Mouse (Mus musculus): Measurements from ENCODE around the gene F3. TPM values are rescaled to one million over a fixed set of nuclear protein-coding genes. Genes with fewer than 3 reads are reported as not detected.
"Not testable (repeated sequence)": the region's sequence is repeated elsewhere in the genome, so short reads cannot be mapped to it uniquely, and the experiment has no call there.

F3 gene
- polyA plus RNA-seq, 1 experiment from 2014 or later: 0.48 TPM

DNA sequence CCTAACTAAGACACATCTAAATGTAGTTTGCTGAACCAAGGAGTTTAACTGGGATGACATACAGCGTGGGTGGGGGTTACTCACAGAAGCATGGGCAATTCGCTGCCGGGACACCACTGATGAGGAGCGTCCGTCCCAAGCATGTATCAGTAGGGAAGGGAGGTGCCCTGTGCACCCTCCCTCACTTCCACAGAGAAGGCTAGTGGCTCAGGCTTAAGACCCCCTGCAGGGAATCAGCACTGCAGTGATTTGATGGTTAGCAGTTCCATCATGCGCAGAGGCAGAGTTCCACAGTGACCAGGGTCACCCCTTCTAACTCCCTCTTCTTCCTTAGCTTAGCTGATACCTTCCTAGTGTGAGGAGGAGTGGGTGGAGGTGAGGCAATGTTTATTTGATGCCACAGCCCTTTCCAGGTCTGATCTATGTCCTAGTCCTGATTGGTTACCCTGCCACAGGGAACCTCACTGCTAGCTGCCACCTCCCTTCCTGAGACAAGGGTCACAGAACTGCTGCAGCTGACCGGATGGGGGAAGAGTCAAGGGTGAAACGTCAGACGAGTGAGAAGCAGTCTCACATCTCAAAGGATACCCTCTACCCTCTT is 15.5 kb downstream of the F3 start:
- peak; percentile 31; the same call in 1 of the 2 replicates for ATAC-seq (ENCODE audit: insufficient read depth)
- H3K4me1 ChIP-seq (replicated peaks): 0 out of 2 replicates have a peak, but pooled peaks cover 14% of the 10 kb centered on the region
- H3K27ac ChIP-seq (replicated peaks): no peak overlapping the region
- no peaks in the 10 kb centered on the region for H3K36me3 ChIP-seq (replicated peaks)
- no peaks in the 10 kb centered on the region for H3K9me3 ChIP-seq (replicated peaks)
- no peak overlapping the region for H3K9ac ChIP-seq
- H3K4me3 ChIP-seq (replicated peaks): no peak overlapping the region
- 55% methylated on average over 9 of the region's 9 CpGs for WGBS (ENCODE audit: insufficient replicate concordance)
- H3K4me2 ChIP-seq: no peak overlapping the region
- no peaks in the 10 kb centered on the region for H3K27me3 ChIP-seq

DNA sequence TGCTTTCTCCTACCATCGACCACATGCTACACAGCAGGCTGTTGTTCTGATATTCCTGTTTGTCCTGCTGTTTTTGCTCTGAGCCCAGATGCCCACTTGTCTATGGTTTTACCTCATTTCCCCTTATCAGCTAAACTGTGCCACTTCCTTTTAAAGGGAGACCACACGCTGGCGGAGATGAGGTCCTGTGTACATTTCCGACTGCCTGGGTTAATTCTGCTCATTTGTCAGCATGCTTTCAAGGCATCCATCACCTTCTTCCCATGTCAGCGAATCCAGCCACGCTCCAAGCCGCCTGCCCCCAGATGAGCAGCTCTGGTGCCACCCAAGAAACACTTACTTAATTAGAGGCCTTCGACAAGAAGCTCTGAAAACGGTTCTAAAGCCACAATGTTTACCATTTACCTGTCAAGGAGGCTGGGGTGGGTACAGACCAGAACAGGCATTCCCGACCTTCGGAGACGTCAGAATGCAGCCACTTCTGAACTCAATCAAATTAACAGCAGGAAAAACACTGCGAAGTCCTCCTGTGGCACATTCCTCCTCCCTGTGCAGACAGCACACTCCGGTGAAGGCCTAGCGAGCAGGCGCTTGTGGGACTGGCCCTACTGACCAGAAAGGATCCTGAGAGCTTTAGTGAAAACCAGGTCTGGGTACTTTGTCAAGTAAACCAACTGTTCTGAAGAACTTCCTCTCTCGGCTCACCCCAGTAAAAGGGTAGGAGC is 16.3 kb downstream of the F3 start:
- no peaks in the 10 kb centered on the region for H3K27me3 ChIP-seq
- no peaks in the 10 kb centered on the region for H3K9me3 ChIP-seq (replicated peaks)
- H3K9ac ChIP-seq: no peak overlapping the region
- no peak for ATAC-seq (ENCODE audit: insufficient read depth)
- H3K4me2 ChIP-seq: no peak overlapping the region
- no peak overlapping the region for H3K27ac ChIP-seq (replicated peaks)
- no peak overlapping the region for H3K4me3 ChIP-seq (replicated peaks)
- H3K36me3 ChIP-seq (replicated peaks): no peaks in the 10 kb centered on the region
- H3K4me1 ChIP-seq (replicated peaks): 0 out of 2 replicates have a peak, but pooled peaks cover 14% of the 10 kb centered on the region
- 22% methylated on average over 17 of the region's 17 CpGs for WGBS (ENCODE audit: insufficient replicate concordance)

- 69% methylated on average over 4 of the region's 4 CpGs for WGBS (ENCODE audit: insufficient replicate concordance)
- H3K27ac ChIP-seq (replicated peaks); H3K36me3 ChIP-seq (replicated peaks); H3K9ac ChIP-seq; H3K4me3 ChIP-seq (replicated peaks); H3K9me3 ChIP-seq (replicated peaks); H3K27me3 ChIP-seq; H3K4me2 ChIP-seq; ATAC-seq (ENCODE audit: insufficient read depth): not testable (repeated sequence)
- H3K4me1 ChIP-seq (replicated peaks): 0 out of 2 replicates have a peak, but pooled peaks cover 10% of the 10 kb centered on the region
Measured at GRCm38 (mm10) chr3:121741186-121741848, 18.0 kb downstream of the F3 start.

- not testable (repeated sequence) for H3K4me2 ChIP-seq; H3K36me3 ChIP-seq (replicated peaks); H3K27me3 ChIP-seq; H3K4me3 ChIP-seq (replicated peaks); H3K4me1 ChIP-seq (replicated peaks); H3K9ac ChIP-seq; ATAC-seq (ENCODE audit: insufficient read depth); H3K9me3 ChIP-seq (replicated peaks); H3K27ac ChIP-seq (replicated peaks)
- WGBS (ENCODE audit: insufficient replicate concordance): 64% methylated on average over 10 of the region's 10 CpGs
Measured at GRCm38 (mm10) chr3:121754319-121755090, 31.2 kb downstream of the F3 start.

- ATAC-seq (ENCODE audit: insufficient read depth): no peak
- Histone ChIP-seq H3K9me3 (replicated peaks) (no peaks in the 10 kb centered on the region), H3K27ac (replicated peaks) (no peak overlapping the region), H3K9ac (no peak overlapping the region), H3K4me1 (replicated peaks) (no peaks in the 10 kb centered on the region), H3K27me3 (no peaks in the 10 kb centered on the region), H3K4me2 (no peak overlapping the region), H3K4me3 (replicated peaks) (no peak overlapping the region), H3K36me3 (replicated peaks) (0 out of 2 replicates have a peak, but pooled peaks cover 2% of the 10 kb centered on the region)
- 9% methylated on average over 3 of the region's 3 CpGs for WGBS (ENCODE audit: insufficient replicate concordance)
Measured at GRCm38 (mm10) chr3:121755152-121755551, 31.8 kb downstream of the F3 start.

- Histone ChIP-seq H3K4me3 (replicated peaks) (no peak overlapping the region), H3K9ac (no peak overlapping the region), H3K4me1 (replicated peaks) (no peaks in the 10 kb centered on the region), H3K27me3 (no peaks in the 10 kb centered on the region), H3K27ac (replicated peaks) (no peak overlapping the region), H3K4me2 (no peak overlapping the region), H3K36me3 (replicated peaks) (peaks cover 7% of the 10 kb centered on the region; the same call in 1 of the 2 replicates), H3K9me3 (replicated peaks) (no peaks in the 10 kb centered on the region)
- no peak for ATAC-seq (ENCODE audit: insufficient read depth)
- 46% methylated on average over 7 of the region's 7 CpGs for whole genome bisulfite sequencing (ENCODE audit: insufficient replicate concordance)
Measured at GRCm38 (mm10) chr3:121758373-121758772, 35.0 kb downstream of the F3 start.

DNA sequence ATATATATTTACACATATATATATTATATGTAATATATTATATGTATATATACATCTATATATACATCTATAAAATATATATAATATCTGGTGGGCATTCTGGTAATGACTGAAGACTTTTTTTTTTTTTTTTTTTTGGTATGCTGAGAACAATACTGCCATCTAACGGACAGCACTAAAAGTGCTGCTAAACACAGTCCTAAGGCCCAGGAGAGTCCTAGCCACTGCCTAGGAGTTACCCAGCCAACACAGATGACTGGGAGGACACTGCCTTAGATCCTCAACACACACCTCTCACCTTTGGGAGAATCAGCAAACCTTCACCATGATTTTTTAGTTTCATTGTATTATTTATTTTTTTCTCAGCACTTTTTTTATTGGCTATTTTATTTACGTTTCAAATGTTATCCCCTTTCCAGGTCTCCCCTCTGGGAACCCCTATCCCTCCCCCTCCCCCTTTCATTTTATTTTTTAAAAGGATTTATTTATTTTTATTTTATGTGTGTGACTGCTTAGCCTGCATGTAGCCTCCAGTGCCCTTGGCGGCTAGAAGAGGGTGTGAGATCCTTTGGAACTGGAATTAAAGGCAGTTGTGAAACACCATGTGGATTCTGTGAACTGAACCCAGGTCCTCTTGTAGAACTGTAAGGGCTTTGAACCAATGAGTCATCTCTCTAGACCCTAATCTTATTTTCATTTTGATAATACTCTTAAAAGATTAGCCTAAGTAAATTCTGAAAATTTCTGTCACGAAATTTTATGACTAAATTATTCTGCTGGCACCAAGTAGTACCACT is 38.9 kb downstream of the F3 start:
- no peaks in the 10 kb centered on the region for H3K27me3 ChIP-seq

GRCm38 (mm10) chr3:121766048-121766447 is 42.7 kb downstream of the F3 start:
- Histone ChIP-seq H3K4me1 (replicated peaks) (no peaks in the 10 kb centered on the region), H3K27me3 (no peaks in the 10 kb centered on the region), H3K4me2 (no peak overlapping the region), H3K9ac (no peak overlapping the region), H3K36me3 (replicated peaks) (peaks cover 52% of the 10 kb centered on the region), H3K9me3 (replicated peaks) (no peaks in the 10 kb centered on the region), H3K4me3 (replicated peaks) (no peak overlapping the region), H3K27ac (replicated peaks) (no peak overlapping the region)
- no peak for ATAC-seq (ENCODE audit: insufficient read depth)

More for the DNA sequence above, 38.9 kb downstream of the F3 start:
- no peaks in the 10 kb centered on the region for H3K4me1 ChIP-seq (replicated peaks)
- no peak overlapping the region for H3K4me3 ChIP-seq (replicated peaks)
- no peaks in the 10 kb centered on the region for H3K9me3 ChIP-seq (replicated peaks)
- ATAC-seq (ENCODE audit: insufficient read depth): no peak
- H3K27ac ChIP-seq (replicated peaks): no peak overlapping the region
- no peak overlapping the region for H3K9ac ChIP-seq
- peaks cover 26% of the 10 kb centered on the region for H3K36me3 ChIP-seq (replicated peaks)
- H3K4me2 ChIP-seq: no peak overlapping the region
- WGBS (ENCODE audit: insufficient replicate concordance): 56% methylated on average over 4 of the region's 4 CpGs

- H3K4me2 ChIP-seq: no peak overlapping the region
- no peaks in the 10 kb centered on the region for H3K27me3 ChIP-seq
- WGBS (ENCODE audit: insufficient replicate concordance): 35% methylated on average over 5 of the region's 5 CpGs
- no peak for ATAC-seq (ENCODE audit: insufficient read depth)
- no peak overlapping the region for H3K27ac ChIP-seq (replicated peaks)
- no peak overlapping the region for H3K9ac ChIP-seq
- H3K4me3 ChIP-seq (replicated peaks): no peak overlapping the region
- peaks cover 56% of the 10 kb centered on the region for H3K36me3 ChIP-seq (replicated peaks)
- H3K4me1 ChIP-seq (replicated peaks): no peaks in the 10 kb centered on the region
- no peaks in the 10 kb centered on the region for H3K9me3 ChIP-seq (replicated peaks)
Measured at GRCm38 (mm10) chr3:121766818-121767217, 43.5 kb downstream of the F3 start.

DNA sequence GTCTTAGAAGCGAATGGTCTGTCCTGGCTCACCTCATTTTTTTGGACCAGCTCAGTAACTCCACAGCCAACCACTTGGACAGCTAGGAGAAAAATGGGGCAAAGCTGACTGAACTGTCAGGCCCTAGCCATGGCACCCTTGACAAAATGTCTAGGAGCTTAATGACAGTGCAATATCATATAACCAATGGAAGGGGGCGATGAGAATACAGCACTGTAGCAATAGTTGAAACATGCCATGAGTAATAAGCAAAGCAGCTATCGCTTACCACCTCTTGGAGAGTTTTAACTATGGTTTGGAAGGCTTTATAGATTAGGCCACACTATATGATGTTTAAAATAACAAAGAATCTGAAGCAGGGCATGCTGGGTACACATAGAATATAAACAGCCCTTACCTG is 45.4 kb downstream of the F3 start:
- WGBS (ENCODE audit: insufficient replicate concordance): 82% methylated on average over 3 of the region's 3 CpGs
- H3K27ac ChIP-seq (replicated peaks): no peak overlapping the region
- no peak overlapping the region for H3K9ac ChIP-seq
- no peaks in the 10 kb centered on the region for H3K9me3 ChIP-seq (replicated peaks)
- no peak for ATAC-seq (ENCODE audit: insufficient read depth)
- no peaks in the 10 kb centered on the region for H3K4me1 ChIP-seq (replicated peaks)
- H3K4me2 ChIP-seq: no peak overlapping the region
- H3K4me3 ChIP-seq (replicated peaks): no peak overlapping the region
- H3K36me3 ChIP-seq (replicated peaks): peaks cover 57% of the 10 kb centered on the region
- H3K27me3 ChIP-seq: no peaks in the 10 kb centered on the region
